Mouse (Mus musculus) adrenal gland (tissue): ENCODE results near the gene Fam25c.

Experiments used
- intact Hi-C: fragments of 180-260 bp; cut with DNase I; formaldehyde crosslinking; loops from one replicate; pipeline ENCODE4 v1.15.1; 2025

Fam25c gene

GRCm38 (mm10) chr14:34332476-34332875 is 22.8 kb downstream of the Fam25c start:
- intact Hi-C loops = no loop called here

- intact Hi-C loops = no loop called here
These were observed 23.3 kb downstream of the Fam25c start for GRCm38 (mm10) chr14:34331886-34332285.

- intact Hi-C loops = no loop called here
These were observed 24.5 kb downstream of the Fam25c start for GRCm38 (mm10) chr14:34330657-34331158.

GRCm38 (mm10) chr14:34327618-34328017 is 27.6 kb downstream of the Fam25c start:
- intact Hi-C loops = no loop called here

- intact Hi-C loops = no loop called here
These were observed 28.6 kb downstream of the Fam25c start for GRCm38 (mm10) chr14:34326606-34327005.

GRCm38 (mm10) chr14:34323576-34324085 is 31.6 kb downstream of the Fam25c start:
- intact Hi-C loops = no loop called here

GRCm38 (mm10) chr14:34318113-34318512 is 37.1 kb downstream of the Fam25c start:
- intact Hi-C loops = no loop called here

GRCm38 (mm10) chr14:34317431-34317830 is 37.8 kb downstream of the Fam25c start:
- intact Hi-C loops = no loop called here

- intact Hi-C loops = no loop called here
These were observed 38.9 kb downstream of the Fam25c start for GRCm38 (mm10) chr14:34316346-34316745.

- intact Hi-C loops = loop anchor here (5.0 kb wide), 1 partner anchor 37 kb away; no protein-coding TSS in a partner anchor
These were observed 40.4 kb downstream of the Fam25c start for GRCm38 (mm10) chr14:34314796-34315195.

GRCm38 (mm10) chr14:34314383-34314782 is 40.9 kb downstream of the Fam25c start:
- intact Hi-C loops = loop anchor here (5.0 kb wide), 1 partner anchor 37 kb away; no protein-coding TSS in a partner anchor

GRCm38 (mm10) chr14:34313612-34314011 is 41.6 kb downstream of the Fam25c start:
- intact Hi-C loops = loop anchor here (5.0 kb wide), 1 partner anchor 36 kb away; no protein-coding TSS in a partner anchor

GRCm38 (mm10) chr14:34312339-34313048 is 42.7 kb downstream of the Fam25c start:
- intact Hi-C loops = loop anchor here (5.0 kb wide), 1 partner anchor 35 kb away; no protein-coding TSS in a partner anchor

- intact Hi-C loops = loop anchor here (5.0 kb wide), 1 partner anchor 34 kb away; no protein-coding TSS in a partner anchor
These were observed 43.5 kb downstream of the Fam25c start for GRCm38 (mm10) chr14:34311691-34312090.

- intact Hi-C loops = loop anchor here (5.0 kb wide), 1 partner anchor 34 kb away; no protein-coding TSS in a partner anchor
These were observed 44.1 kb downstream of the Fam25c start for GRCm38 (mm10) chr14:34311021-34311631.

GRCm38 (mm10) chr14:34310234-34310965 is 44.8 kb downstream of the Fam25c start, which contains the start of the genes Shld2 and Glud1:
TSS of gene Shld2 (minus strand) at chr14:34310493.
TSS of gene Glud1 (plus strand) at chr14:34310727.
- intact Hi-C loops = loop anchor here (5.0 kb wide), 1 partner anchor 33 kb away; no protein-coding TSS in a partner anchor

GRCm38 (mm10) chr14:34309907-34310233 is 45.4 kb downstream of the Fam25c start:
- intact Hi-C loops = loop anchor here (5.0 kb wide), 1 partner anchor 33 kb away; no protein-coding TSS in a partner anchor

- intact Hi-C loops = no loop called here
These were observed 46.0 kb downstream of the Fam25c start for GRCm38 (mm10) chr14:34309266-34309665.

GRCm38 (mm10) chr14:34303265-34303680 is 52.0 kb downstream of the Fam25c start:
- intact Hi-C loops = no loop called here

- intact Hi-C loops = no loop called here
These were observed 52.5 kb downstream of the Fam25c start for GRCm38 (mm10) chr14:34302681-34303242.
